Mouse (Mus musculus) liver, embryonic 14.5 days (tissue): ENCODE results near the gene Serpinb2. TPM values are rescaled to one million over a fixed set of nuclear protein-coding genes. Genes with fewer than 3 reads are reported as not detected.

Experiments used
- ATAC-seq: fragments of 200-750 bp; cut with Nextera tagmentation; 2 replicates; pipeline ENCODE4 v1.8.0; 2017; ENCODE audit warnings: moderate number of reproducible peaks, mild to moderate bottlenecking, moderate library complexity; ENCODE audit not compliant: insufficient read depth
- DNase-seq, 3 experiments: peaks; one replicate each; pipeline ENCODE4 v3.0.0-alpha.2; 2012 to 2013; ENCODE audit warnings: low read depth in 3 of 3, low spot score in 3 of 3
- H3K27ac ChIP-seq: fragments of 300-500 bp; sonication (generic); 2 replicates; pipeline ENCODE4 v1.5.1; 2014; ENCODE audit warnings: moderate library complexity, mild to moderate bottlenecking, control low read depth, inconsistent platforms
- H3K27me3 ChIP-seq: fragments of 300-500 bp; sonication (generic); 2 replicates; pipeline ENCODE4 v1.6.1; 2014; ENCODE audit warnings: mild to moderate bottlenecking, low read length, moderate library complexity; ENCODE audit not compliant: control insufficient read depth, insufficient read depth
- H3K36me3 ChIP-seq: fragments of 300-500 bp; sonication (generic); replicated peaks from 2 replicates; pipeline ENCODE4 v1.6.1; 2014; ENCODE audit warnings: low read depth; ENCODE audit not compliant: control insufficient read depth, insufficient read depth
- H3K4me1 ChIP-seq, 2 experiments: fragments of 200-500 bp in 1 of 2; fragments of 300-500 bp in 1 of 2; sonication (generic) in 1 of 2; replicated peaks; 2 replicates each; pipeline ENCODE4 v1.6.1; 2012 to 2014; ENCODE audit warnings: antibody characterized with exemption in 1 of 2, inconsistent platforms in 1 of 2, low read length in 1 of 2; ENCODE audit not compliant: control insufficient read depth in 2 of 2, insufficient read depth in 2 of 2
- H3K4me2 ChIP-seq: fragments of 300-500 bp; sonication (generic); 2 replicates; pipeline ENCODE4 v1.6.1; 2014; ENCODE audit warnings: low read depth, mild to moderate bottlenecking, control low read depth, moderate library complexity
- H3K4me3 ChIP-seq, 2 experiments: fragments of 200-500 bp in 1 of 2; fragments of 300-500 bp in 1 of 2; sonication (generic) in 1 of 2; 2 replicates each; pipeline ENCODE4 v1.5.1; 2012 to 2014; ENCODE audit warnings: low read depth in 2 of 2, low read length in 2 of 2, mild to moderate bottlenecking in 2 of 2, control low read depth in 1 of 2, inconsistent platforms in 1 of 2, moderate library complexity in 1 of 2; ENCODE audit not compliant: insufficient read depth in 1 of 2
- H3K9ac ChIP-seq: fragments of 300-500 bp; sonication (generic); replicated peaks from 2 replicates; pipeline ENCODE4 v1.6.1; 2014; ENCODE audit warnings: mild to moderate bottlenecking, control low read depth, moderate library complexity
- H3K9me3 ChIP-seq: fragments of 300-500 bp; sonication (generic); 2 replicates; pipeline ENCODE4 v1.6.1; 2016; ENCODE audit warnings: low read length, mixed read lengths; ENCODE audit not compliant: control insufficient read depth
- CTCF ChIP-seq: IDR thresholded peaks from 2 replicates; pipeline ENCODE4 v1.5.1; 2016; ENCODE audit warnings: antibody characterized with exemption, low read depth, control low read depth
- EP300 ChIP-seq: IDR thresholded peaks from 2 replicates; pipeline ENCODE4 v1.6.1; 2016; ENCODE audit warnings: antibody characterized with exemption, low read depth
- WGBS: fragments of 180-500 bp; shearing (Covaris S2); extraction: QIAGEN DNeasy Blood & Tissue Kit; methylation state at CpG from one replicate; pipeline ENCODE4 v1.1.7; 2014; ENCODE audit not compliant: insufficient replicate concordance; 5-methylcytosine and 5-hydroxymethylcytosine counted together
- polyA plus RNA-seq, 2 experiments: library from polyadenylated mRNA; depleted of rRNA in 1 of 2; stranded (reverse) in 1 of 2; unstranded in 1 of 2; fragments of >200 nt; fragmentation: Nextera tagmentation in 1 of 2; extraction: Ambion mirVana in 1 of 2; gene quantifications; 2 replicates each; pipeline versions ENCODE4 v1.2.1 to v1.2.3; 2012 to 2014

Gene Serpinb2
- polyA plus RNA-seq, 2 experiments: 2.1 to 3.4 TPM

- Histone ChIP-seq H3K9me3 (no peaks in the 10 kb centered on the region), H3K27me3 (no peaks in the 10 kb centered on the region), H3K9ac (no peak overlapping the region), H3K27ac (no peak overlapping the region), H3K4me1 (0 out of 4 replicates have a peak, but pooled peaks cover 0 to 2% of the 10 kb centered on the region in 2 experiments), H3K4me3 (no peak overlapping the region), H3K36me3 (no peaks in the 10 kb centered on the region), H3K4me2 (no peak overlapping the region)
- ATAC-seq: no peak
- WGBS: 22% methylated on average over 2 of the region's 2 CpGs
- DNase-seq: no peak
- TF ChIP-seq EP300 (no peak), CTCF (no peak)
Observed at GRCm38 (mm10) chr1:107515839-107516498, 4.7 kb downstream of the Serpinb2 start.

- Histone ChIP-seq H3K27me3 (no peaks in the 10 kb centered on the region), H3K4me1 (no peaks in the 10 kb centered on the region; a peak in 1 of 4 replicates), H3K27ac (no peak overlapping the region), H3K9me3 (no peaks in the 10 kb centered on the region), H3K4me3 (no peak overlapping the region), H3K36me3 (no peaks in the 10 kb centered on the region), H3K4me2 (no peak overlapping the region), H3K9ac (no peak overlapping the region)
- no peak for DNase-seq
- ATAC-seq: no peak
- no peak for TF ChIP-seq CTCF
- TF ChIP-seq EP300: no peak
- WGBS: 24% methylated on average over 4 of the region's 4 CpGs
Observed at GRCm38 (mm10) chr1:107525592-107525991, 14.4 kb downstream of the Serpinb2 start.

DNA sequence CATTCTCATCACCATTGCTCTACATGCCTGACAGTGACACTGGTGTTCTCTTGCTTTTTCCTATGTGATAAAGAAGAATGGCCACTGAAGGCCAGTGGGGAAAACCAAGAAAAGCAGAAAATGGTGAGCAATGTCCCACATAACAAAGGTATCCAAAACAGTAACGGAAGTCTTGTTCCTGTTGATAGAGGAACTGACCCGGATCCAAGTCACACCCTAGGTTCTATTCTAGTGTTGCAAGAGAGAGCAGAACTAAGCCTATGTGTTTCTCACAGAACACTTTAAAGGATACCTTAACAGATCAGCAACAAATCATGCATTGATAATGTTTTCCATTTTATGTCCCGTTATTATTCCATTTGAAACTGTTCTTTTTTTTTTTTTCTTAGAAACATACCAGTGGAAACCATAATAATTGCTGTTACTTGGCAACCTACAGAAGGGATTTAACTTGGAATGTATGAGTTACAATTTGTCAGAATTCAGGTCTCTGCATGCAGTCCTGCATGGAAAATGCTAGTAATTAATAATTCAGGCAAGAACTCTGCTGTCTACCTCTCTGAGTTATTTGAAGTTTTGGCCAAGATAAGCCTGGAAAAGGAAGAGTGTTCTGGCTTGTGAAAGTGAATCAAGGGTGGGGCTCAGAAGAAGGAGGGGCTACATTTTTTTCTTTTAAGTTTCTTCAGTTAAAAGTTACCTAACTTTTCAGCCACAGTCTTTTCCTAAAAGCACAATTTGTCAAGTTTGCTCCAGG lies 17.3 kb downstream of the Serpinb2 start:
- H3K27ac ChIP-seq: no peak overlapping the region
- H3K4me3 ChIP-seq: no peak overlapping the region
- H3K27me3 ChIP-seq: no peaks in the 10 kb centered on the region
- 36% methylated on average over 3 of the region's 3 CpGs for WGBS
- no peaks in the 10 kb centered on the region; a peak in 1 of 4 replicates for H3K4me1 ChIP-seq
- DNase-seq: no peak
- no peak for ATAC-seq
- no peak overlapping the region for H3K4me2 ChIP-seq
- no peak overlapping the region for H3K9ac ChIP-seq
- H3K36me3 ChIP-seq: no peaks in the 10 kb centered on the region
- no peaks in the 10 kb centered on the region for H3K9me3 ChIP-seq
- no peak for TF ChIP-seq CTCF
- no peak for TF ChIP-seq EP300

DNA sequence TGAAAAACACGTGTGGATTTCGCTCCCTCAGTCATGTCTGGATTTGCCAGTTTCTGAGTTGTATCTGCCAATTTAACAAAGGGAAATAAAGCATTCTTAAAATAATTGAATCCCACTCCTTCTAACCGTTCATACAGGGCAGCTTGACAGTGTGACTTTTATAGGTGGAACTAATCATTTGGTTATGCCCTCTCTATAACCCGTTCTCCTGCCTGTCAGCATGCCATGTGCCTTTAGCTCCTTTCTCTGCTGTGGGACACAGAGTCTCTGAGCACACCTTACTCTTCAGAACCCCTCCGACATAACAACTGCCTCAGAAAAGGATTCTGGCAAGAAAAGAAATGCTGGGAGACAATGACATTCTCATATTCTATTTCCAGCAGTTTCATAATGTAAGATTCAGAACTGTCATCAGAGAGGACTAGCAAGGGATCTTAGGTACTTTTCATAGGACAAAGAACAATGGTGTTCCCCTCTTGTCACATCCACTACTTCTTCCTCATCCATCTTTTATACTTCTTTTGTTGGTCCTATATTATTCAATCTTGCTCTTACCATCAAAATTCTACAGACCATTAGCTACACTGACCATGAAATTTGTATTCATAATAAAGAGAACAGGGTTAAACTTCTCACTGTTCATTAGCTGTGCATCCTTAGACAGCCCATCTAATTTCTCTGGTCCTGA lies 18.3 kb downstream of the Serpinb2 start:
- H3K4me1 ChIP-seq: no peaks in the 10 kb centered on the region; a peak in 1 of 4 replicates
- H3K27ac ChIP-seq: no peak overlapping the region
- no peaks in the 10 kb centered on the region for H3K9me3 ChIP-seq
- H3K4me2 ChIP-seq: no peak overlapping the region
- DNase-seq: no peak
- no peaks in the 10 kb centered on the region for H3K36me3 ChIP-seq
- H3K9ac ChIP-seq: no peak overlapping the region
- TF ChIP-seq CTCF: no peak
- TF ChIP-seq EP300: no peak
- H3K4me3 ChIP-seq: no peak overlapping the region
- no peak for ATAC-seq
- 49% methylated on average over 5 of the region's 5 CpGs for WGBS
- H3K27me3 ChIP-seq: no peaks in the 10 kb centered on the region

- WGBS: 26% methylated on average over 3 of the region's 3 CpGs
- Histone ChIP-seq H3K27ac (no peak overlapping the region), H3K9ac (no peak overlapping the region), H3K27me3 (no peaks in the 10 kb centered on the region), H3K4me2 (no peak overlapping the region), H3K4me3 (no peak overlapping the region), H3K4me1 (no peaks in the 10 kb centered on the region), H3K36me3 (no peaks in the 10 kb centered on the region), H3K9me3 (no peaks in the 10 kb centered on the region)
- TF ChIP-seq CTCF (no peak), EP300 (no peak)
- no peak for DNase-seq
- ATAC-seq: no peak
Observed at GRCm38 (mm10) chr1:107533736-107534135, 22.5 kb downstream of the Serpinb2 start.
